Mouse (Mus musculus): ENCODE data around the gene Tmem108. TPM values are rescaled to one million over a fixed set of nuclear protein-coding genes. Genes with fewer than 3 reads are reported as not detected.

Gene Tmem108
- total and polyA plus RNA-seq, 2 experiments from 2014 or later: 24.8 to 25.2 TPM

DNA sequence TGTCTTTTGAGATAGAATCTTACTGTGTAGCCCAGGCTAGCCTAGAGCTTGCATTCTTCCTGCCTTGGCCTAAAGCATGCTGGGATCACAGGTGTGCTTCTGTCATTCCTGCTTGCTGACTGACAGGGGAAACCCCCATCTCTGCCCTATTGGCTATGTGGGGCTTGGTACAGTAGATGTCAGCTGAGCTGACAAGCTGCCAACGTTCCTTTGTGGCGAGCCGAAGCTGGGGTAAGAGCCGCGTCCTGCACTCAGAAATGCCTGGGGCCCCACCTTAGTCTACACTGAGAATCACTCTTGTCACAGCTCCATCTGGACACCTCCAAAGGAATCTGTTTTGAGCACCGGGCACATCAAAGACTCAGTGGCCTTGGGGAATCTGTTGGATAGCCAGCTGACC is 297.8 kb downstream of the Tmem108 start:
- 60% methylated on average over 6 of the region's 6 CpGs for WGBS
- no peak overlapping the region for H3K9ac ChIP-seq (replicated peaks; ENCODE audit: low read length, poor library complexity, severe bottlenecking)
- H3K4me1 ChIP-seq (ENCODE audit: insufficient read depth, low read length): peaks cover 9% of the 10 kb centered on the region; the same call in 1 of the 2 replicates
- H3K4me3 ChIP-seq (ENCODE audit: low read depth, low read length): no peak overlapping the region
- H3K4me2 ChIP-seq (ENCODE audit: low read depth, low read length, poor library complexity, severe bottlenecking): no peak overlapping the region
- ATAC-seq (ENCODE audit: low FRiP score) (no peak), DNase-seq (ENCODE audit: low spot score) (no peak)
- no peaks in the 10 kb centered on the region for H3K9me3 ChIP-seq (ENCODE audit: low read length)
- no peaks in the 10 kb centered on the region for H3K27me3 ChIP-seq (ENCODE audit: insufficient read depth, low read length)
- no peaks in the 10 kb centered on the region for H3K36me3 ChIP-seq (ENCODE audit: insufficient read depth, low read length)
- no peak overlapping the region for H3K27ac ChIP-seq (ENCODE audit: low read depth, low read length)
- TF ChIP-seq CTCF (IDR thresholded peaks at IDR 0.05): no peak

DNA sequence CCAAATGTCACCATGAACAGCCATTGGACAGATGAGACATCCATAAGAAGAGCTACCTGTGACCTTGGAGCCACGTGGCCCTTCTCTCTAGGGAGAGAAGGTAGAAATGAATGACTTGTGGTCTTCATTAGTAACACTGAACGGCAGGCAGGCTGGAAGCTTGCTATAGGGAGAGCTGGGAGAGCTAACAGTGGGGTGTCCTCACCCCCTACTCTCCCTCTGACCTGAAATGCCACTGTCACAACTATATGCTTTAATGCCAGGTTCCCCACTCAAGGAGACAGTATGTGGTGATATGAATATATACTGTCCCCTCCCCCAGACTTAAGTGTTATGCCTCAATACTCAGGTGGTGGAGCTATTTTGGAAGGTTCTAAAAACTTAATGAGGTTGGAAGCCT is 301.8 kb downstream of the Tmem108 start:
- H3K4me2 ChIP-seq (ENCODE audit: low read depth, low read length, poor library complexity, severe bottlenecking): no peak overlapping the region
- no peak overlapping the region for H3K27ac ChIP-seq (ENCODE audit: low read depth, low read length)
- TF ChIP-seq CTCF (IDR thresholded peaks at IDR 0.05): no peak
- no peaks in the 10 kb centered on the region for H3K36me3 ChIP-seq (ENCODE audit: insufficient read depth, low read length)
- H3K27me3 ChIP-seq (ENCODE audit: insufficient read depth, low read length): no peaks in the 10 kb centered on the region
- no peak for ATAC-seq (ENCODE audit: low FRiP score)
- no peak for DNase-seq (ENCODE audit: low spot score)
- H3K4me3 ChIP-seq (ENCODE audit: low read depth, low read length): no peak overlapping the region
- H3K9me3 ChIP-seq (ENCODE audit: low read length): no peaks in the 10 kb centered on the region
- H3K9ac ChIP-seq (replicated peaks; ENCODE audit: low read length, poor library complexity, severe bottlenecking): no peak overlapping the region
- WGBS: 54% methylated on average over 2 of the region's 2 CpGs
- no peaks in the 10 kb centered on the region for H3K4me1 ChIP-seq (ENCODE audit: insufficient read depth, low read length)

DNA sequence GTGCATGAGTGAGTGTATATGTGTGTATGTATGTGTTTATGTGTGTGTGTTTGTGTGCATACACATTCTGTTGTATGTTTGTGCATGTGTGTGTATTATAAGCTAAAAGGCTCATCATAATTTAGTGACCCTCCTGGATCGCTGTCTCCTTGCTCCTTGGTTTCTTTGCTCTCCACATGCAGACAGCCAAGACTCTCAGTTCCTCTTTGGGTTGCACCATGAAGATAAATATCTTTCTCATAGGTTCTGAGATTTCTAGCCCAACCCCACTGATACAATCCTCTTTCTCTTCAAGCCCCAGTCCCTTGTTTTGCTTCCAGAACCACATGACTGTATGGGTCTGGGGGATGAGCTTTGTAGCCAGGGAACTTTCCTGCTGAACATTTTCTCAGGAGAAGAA is 302.3 kb downstream of the Tmem108 start:
- H3K9ac ChIP-seq (replicated peaks; ENCODE audit: low read length, poor library complexity, severe bottlenecking): no peak overlapping the region
- H3K4me1 ChIP-seq (ENCODE audit: insufficient read depth, low read length): no peaks in the 10 kb centered on the region
- no peaks in the 10 kb centered on the region for H3K27me3 ChIP-seq (ENCODE audit: insufficient read depth, low read length)
- no peak overlapping the region for H3K4me3 ChIP-seq (ENCODE audit: low read depth, low read length)
- no peak for DNase-seq (ENCODE audit: low spot score)
- H3K36me3 ChIP-seq (ENCODE audit: insufficient read depth, low read length): no peaks in the 10 kb centered on the region
- H3K4me2 ChIP-seq (ENCODE audit: low read depth, low read length, poor library complexity, severe bottlenecking): no peak overlapping the region
- ATAC-seq (ENCODE audit: low FRiP score): no peak
- no peak overlapping the region for H3K27ac ChIP-seq (ENCODE audit: low read depth, low read length)
- 96% methylated on average over 1 of the region's 1 CpGs for WGBS
- no peak for TF ChIP-seq CTCF (IDR thresholded peaks at IDR 0.05)
- H3K9me3 ChIP-seq (ENCODE audit: low read length): no peaks in the 10 kb centered on the region

DNA sequence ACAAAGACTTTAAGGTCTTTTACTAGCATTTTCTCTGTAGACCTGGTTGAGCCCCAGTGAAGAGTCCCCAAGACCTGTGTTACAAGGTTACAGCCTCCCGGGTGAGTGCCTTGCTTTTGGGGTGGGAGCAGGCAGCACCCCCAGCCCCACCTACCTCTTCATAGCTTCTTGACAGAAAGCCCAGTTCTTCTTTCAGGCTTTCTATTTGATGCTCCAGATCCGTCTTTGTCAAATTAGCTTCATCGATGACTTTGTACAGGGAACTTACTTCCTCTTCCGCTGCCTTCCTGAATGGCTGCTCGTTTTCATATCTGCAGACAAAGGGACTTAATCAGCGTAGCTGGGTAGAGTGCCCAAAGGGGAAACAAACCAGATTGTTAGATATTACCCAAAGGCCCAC is 312.0 kb downstream of the Tmem108 start:
- Histone ChIP-seq H3K27ac (ENCODE audit: low read depth, low read length) (no peak overlapping the region), H3K4me3 (ENCODE audit: low read depth, low read length) (no peak overlapping the region), H3K9ac (replicated peaks; ENCODE audit: low read length, poor library complexity, severe bottlenecking) (no peak overlapping the region), H3K4me1 (ENCODE audit: insufficient read depth, low read length) (no peaks in the 10 kb centered on the region), H3K27me3 (ENCODE audit: insufficient read depth, low read length) (no peaks in the 10 kb centered on the region), H3K9me3 (ENCODE audit: low read length) (no peaks in the 10 kb centered on the region), H3K36me3 (ENCODE audit: insufficient read depth, low read length) (no peaks in the 10 kb centered on the region), H3K4me2 (ENCODE audit: low read depth, low read length, poor library complexity, severe bottlenecking) (no peak overlapping the region)
- 71% methylated on average over 6 of the region's 6 CpGs for WGBS
- ATAC-seq (ENCODE audit: low FRiP score): no peak
- DNase-seq (ENCODE audit: low spot score): no peak
- TF ChIP-seq CTCF (IDR thresholded peaks at IDR 0.05): no peak

DNA sequence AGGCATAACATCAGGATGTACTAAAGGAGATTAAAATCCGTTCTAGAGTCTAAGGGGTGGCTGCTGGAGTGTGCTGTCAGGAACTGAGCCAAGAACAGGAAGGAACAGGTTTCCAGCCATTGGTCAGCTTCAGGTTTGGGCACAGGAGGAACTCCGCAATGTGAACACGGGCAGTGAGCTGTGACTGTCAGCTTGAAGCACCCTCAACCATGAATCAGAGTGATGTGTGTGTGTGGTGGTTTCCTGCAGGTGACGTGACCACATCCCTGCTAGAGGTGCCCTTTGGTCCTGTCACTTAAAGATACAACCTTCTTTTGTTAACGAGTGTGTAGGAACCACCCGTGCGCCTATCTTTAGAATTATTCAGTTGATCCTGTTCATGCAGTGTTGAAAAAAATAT is 312.5 kb downstream of the Tmem108 start:
- TF ChIP-seq CTCF (IDR thresholded peaks at IDR 0.05): no peak
- Histone ChIP-seq H3K4me1 (ENCODE audit: insufficient read depth, low read length) (peaks cover 2% of the 10 kb centered on the region; the same call in 1 of the 2 replicates), H3K4me2 (ENCODE audit: low read depth, low read length, poor library complexity, severe bottlenecking) (no peak overlapping the region), H3K9ac (replicated peaks; ENCODE audit: low read length, poor library complexity, severe bottlenecking) (no peak overlapping the region), H3K36me3 (ENCODE audit: insufficient read depth, low read length) (no peaks in the 10 kb centered on the region), H3K9me3 (ENCODE audit: low read length) (no peaks in the 10 kb centered on the region), H3K27ac (ENCODE audit: low read depth, low read length) (no peak overlapping the region), H3K27me3 (ENCODE audit: insufficient read depth, low read length) (no peaks in the 10 kb centered on the region), H3K4me3 (ENCODE audit: low read depth, low read length) (no peak overlapping the region)
- ATAC-seq (ENCODE audit: low FRiP score) (no peak), DNase-seq (ENCODE audit: low spot score) (no peak)
- WGBS: 82% methylated on average over 7 of the region's 7 CpGs

DNA sequence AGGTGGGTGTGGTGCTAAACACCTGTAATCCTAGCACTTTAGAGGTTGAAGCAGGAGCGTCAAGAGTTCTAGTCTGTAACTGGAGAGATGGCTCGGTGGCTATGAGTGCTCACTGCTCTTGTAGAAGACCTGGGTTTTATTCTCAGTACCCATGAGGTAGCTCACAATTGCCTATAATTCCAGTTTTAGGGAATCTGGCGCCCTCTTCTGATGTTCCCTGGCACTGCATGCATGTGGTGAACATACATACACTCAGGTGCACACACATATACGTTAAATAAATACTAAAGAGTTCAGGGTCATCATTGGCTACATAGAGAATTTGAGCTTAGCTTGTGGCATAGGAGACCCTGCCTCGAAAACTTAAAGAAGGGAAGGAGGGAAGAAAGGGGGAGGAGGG is 317.0 kb downstream of the Tmem108 start:
- H3K27me3 ChIP-seq (ENCODE audit: insufficient read depth, low read length): no peaks in the 10 kb centered on the region
- TF ChIP-seq CTCF (IDR thresholded peaks at IDR 0.05): peak; percentile 30; the same call in 1 of the 2 replicates
- H3K27ac ChIP-seq (ENCODE audit: low read depth, low read length): no peak overlapping the region
- 89% methylated on average over 5 of the region's 5 CpGs for WGBS
- no peak overlapping the region for H3K9ac ChIP-seq (replicated peaks; ENCODE audit: low read length, poor library complexity, severe bottlenecking)
- no peak overlapping the region for H3K4me2 ChIP-seq (ENCODE audit: low read depth, low read length, poor library complexity, severe bottlenecking)
- no peaks in the 10 kb centered on the region for H3K36me3 ChIP-seq (ENCODE audit: insufficient read depth, low read length)
- DNase-seq (ENCODE audit: low spot score) (no peak), ATAC-seq (ENCODE audit: low FRiP score) (no peak)
- peaks cover 15% of the 10 kb centered on the region; the same call in 1 of the 2 replicates for H3K4me1 ChIP-seq (ENCODE audit: insufficient read depth, low read length)
- H3K4me3 ChIP-seq (ENCODE audit: low read depth, low read length): no peak overlapping the region
- no peaks in the 10 kb centered on the region for H3K9me3 ChIP-seq (ENCODE audit: low read length)

Data from midbrain, postnatal 0 days (tissue).